Mouse (Mus musculus) adrenal gland, adult (tissue): ENCODE results near the gene Anapc13.

ENCODE experiments used
- DNase-seq, 2 experiments: peaks; one replicate each; pipeline ENCODE4 v3.0.0; 2022 to 2023; ENCODE audit warnings: low spot score in 1 of 2; ENCODE audit not compliant: inconsistent age in 2 of 2

Anapc13 gene

GRCm38 (mm10) chr9:102675922-102676321 is 49.8 kb downstream of the Anapc13 start:
- DNase-seq, result no peak

- no peak for DNase-seq
Measured at GRCm38 (mm10) chr9:102681470-102681869, 55.4 kb downstream of the Anapc13 start.
